Mouse (Mus musculus) C2C12 (cell line): ENCODE results near the gene Arpp19.

Experiments
- CTCF ChIP-seq: IDR thresholded peaks from one replicate; pipeline ENCODE4 v1.5.1; 2011; ENCODE audit not compliant: control insufficient read depth, insufficient read depth, insufficient read length
- FOSL1 ChIP-seq: IDR thresholded peaks from one replicate; pipeline ENCODE4 v1.8.0; 2011; ENCODE audit warnings: mild to moderate bottlenecking, low read length; ENCODE audit not compliant: poor library complexity, insufficient read depth, severe bottlenecking
- MAX ChIP-seq: IDR thresholded peaks from one replicate; pipeline ENCODE4 v1.6.1; 2011; ENCODE audit warnings: mild to moderate bottlenecking, control low read depth
- MYOG ChIP-seq: IDR thresholded peaks from one replicate; pipeline ENCODE4 v1.6.1; 2011; ENCODE audit not compliant: control insufficient read depth, insufficient read length; ENCODE audit errors: extremely low read depth
- USF1 ChIP-seq: IDR thresholded peaks from one replicate; pipeline ENCODE4 v1.6.1; 2011; ENCODE audit warnings: low read depth, mild to moderate bottlenecking, control low read depth, moderate library complexity

DNA sequence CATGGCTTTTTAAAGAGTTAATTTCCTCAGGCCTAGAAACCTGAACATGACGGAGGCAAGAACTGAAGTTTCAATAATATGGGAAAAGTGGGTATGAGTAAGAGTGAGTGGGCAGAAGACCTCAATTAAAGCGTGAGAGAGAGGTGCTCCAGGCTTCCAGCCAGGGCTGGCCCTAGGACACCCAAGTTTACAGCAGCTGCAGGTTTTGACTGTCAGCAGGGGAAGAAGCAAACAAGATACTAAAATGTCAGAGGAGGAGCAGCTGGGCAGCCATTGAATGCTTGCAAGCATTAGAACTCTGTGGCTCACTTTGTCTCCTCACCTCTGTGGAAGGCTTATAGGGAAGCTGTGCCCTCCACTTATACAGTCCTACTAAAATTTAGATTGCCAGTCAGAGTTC, 50.4 kb downstream of the Arpp19 start:
- no peak for TF ChIP-seq CTCF
- no peak for TF ChIP-seq USF1
- TF ChIP-seq FOSL1, result no peak
- no peak for TF ChIP-seq MAX
- TF ChIP-seq MYOG, result no peak
